Mouse (Mus musculus): ENCODE results near the gene Etnk1. TPM values are rescaled to one million over a fixed set of nuclear protein-coding genes. Genes with fewer than 3 reads are reported as not detected.

Gene Etnk1
- polyA plus RNA-seq, 1 experiment from 2014 or later, result 20.0 TPM

- Histone ChIP-seq H3K9me3 (ENCODE audit: control insufficient read depth, low read length) (no peaks in the 10 kb centered on the region), H3K4me3 (ENCODE audit: low read depth, low read length) (no peak overlapping the region), H3K27ac (ENCODE audit: low read depth, low read length) (no peak overlapping the region), H3K4me2 (no peak overlapping the region), H3K9ac (ENCODE audit: low read depth, low read length) (no peak overlapping the region), H3K36me3 (ENCODE audit: control insufficient read depth, insufficient read depth, low read length) (no peaks in the 10 kb centered on the region), H3K27me3 (replicated peaks; ENCODE audit: control insufficient read depth, insufficient read depth, low read length) (no peaks in the 10 kb centered on the region), H3K4me1 (replicated peaks; ENCODE audit: control insufficient read depth, insufficient read depth, low read length) (peaks cover 4% of the 10 kb centered on the region; the same call in 1 of the 2 replicates)
- WGBS, result 63% methylated on average over 2 of the region's 2 CpGs
- DNase-seq (ENCODE audit: low spot score) (no peak), ATAC-seq (replicated peaks; ENCODE audit: low FRiP score) (no peak)
Observed at GRCm38 (mm10) chr6:143153160-143153559, 13.9 kb upstream of the Etnk1 start.

- Histone ChIP-seq H3K9ac (ENCODE audit: low read depth, low read length) (no peak overlapping the region), H3K36me3 (ENCODE audit: control insufficient read depth, insufficient read depth, low read length) (no peaks in the 10 kb centered on the region), H3K27me3 (replicated peaks; ENCODE audit: control insufficient read depth, insufficient read depth, low read length) (no peaks in the 10 kb centered on the region), H3K4me2 (no peak overlapping the region), H3K9me3 (ENCODE audit: control insufficient read depth, low read length) (no peaks in the 10 kb centered on the region), H3K4me3 (ENCODE audit: low read depth, low read length) (no peak overlapping the region), H3K4me1 (replicated peaks; ENCODE audit: control insufficient read depth, insufficient read depth, low read length) (peaks cover 3% of the 10 kb centered on the region; the same call in 1 of the 2 replicates), H3K27ac (ENCODE audit: low read depth, low read length) (no peak overlapping the region)
- 73% methylated on average over 10 of the region's 10 CpGs for WGBS
- DNase-seq (ENCODE audit: low spot score) (no peak), ATAC-seq (replicated peaks; ENCODE audit: low FRiP score) (no peak)
Observed at GRCm38 (mm10) chr6:143153751-143154494, 13.1 kb upstream of the Etnk1 start.

- WGBS, result 83% methylated on average over 13 of the region's 13 CpGs
- no peak for DNase-seq (ENCODE audit: low spot score)
- no peak overlapping the region for H3K4me2 ChIP-seq
- H3K27ac ChIP-seq (ENCODE audit: low read depth, low read length), result no peak overlapping the region
- no peak overlapping the region for H3K4me3 ChIP-seq (ENCODE audit: low read depth, low read length)
- no peak overlapping the region for H3K9ac ChIP-seq (ENCODE audit: low read depth, low read length)
- H3K27me3 ChIP-seq (replicated peaks; ENCODE audit: control insufficient read depth, insufficient read depth, low read length), result no peaks in the 10 kb centered on the region
- H3K4me1 ChIP-seq (replicated peaks; ENCODE audit: control insufficient read depth, insufficient read depth, low read length), result peaks cover 2% of the 10 kb centered on the region; the same call in 1 of the 2 replicates
- H3K9me3 ChIP-seq (ENCODE audit: control insufficient read depth, low read length), result no peaks in the 10 kb centered on the region
- ATAC-seq (replicated peaks; ENCODE audit: low FRiP score), result no peak
- H3K36me3 ChIP-seq (ENCODE audit: control insufficient read depth, insufficient read depth, low read length), result no peaks in the 10 kb centered on the region
Observed at GRCm38 (mm10) chr6:143154885-143155284, 12.1 kb upstream of the Etnk1 start.

- no peak overlapping the region for H3K4me3 ChIP-seq (ENCODE audit: low read depth, low read length)
- H3K4me2 ChIP-seq, result no peak overlapping the region
- H3K36me3 ChIP-seq (ENCODE audit: control insufficient read depth, insufficient read depth, low read length), result no peaks in the 10 kb centered on the region
- ATAC-seq (replicated peaks; ENCODE audit: low FRiP score) (no peak), DNase-seq (ENCODE audit: low spot score) (no peak)
- H3K9me3 ChIP-seq (ENCODE audit: control insufficient read depth, low read length), result no peaks in the 10 kb centered on the region
- H3K27me3 ChIP-seq (replicated peaks; ENCODE audit: control insufficient read depth, insufficient read depth, low read length), result no peaks in the 10 kb centered on the region
- no peak overlapping the region for H3K9ac ChIP-seq (ENCODE audit: low read depth, low read length)
- H3K27ac ChIP-seq (ENCODE audit: low read depth, low read length), result no peak overlapping the region
- 71% methylated on average over 1 of the region's 1 CpGs for WGBS
- no peaks in the 10 kb centered on the region; the same call in 1 of the 2 replicates for H3K4me1 ChIP-seq (replicated peaks; ENCODE audit: control insufficient read depth, insufficient read depth, low read length)
Observed at GRCm38 (mm10) chr6:143155996-143156395, 11.0 kb upstream of the Etnk1 start.

GRCm38 (mm10) chr6:143156684-143157083, 10.3 kb upstream of the Etnk1 start:
- DNase-seq (ENCODE audit: low spot score), result no peak
- Histone ChIP-seq H3K36me3 (ENCODE audit: control insufficient read depth, insufficient read depth, low read length) (no peaks in the 10 kb centered on the region), H3K9ac (ENCODE audit: low read depth, low read length) (no peak overlapping the region), H3K4me3 (ENCODE audit: low read depth, low read length) (no peak overlapping the region), H3K9me3 (ENCODE audit: control insufficient read depth, low read length) (no peaks in the 10 kb centered on the region), H3K4me2 (no peak overlapping the region), H3K27ac (ENCODE audit: low read depth, low read length) (no peak overlapping the region), H3K27me3 (replicated peaks; ENCODE audit: control insufficient read depth, insufficient read depth, low read length) (no peaks in the 10 kb centered on the region), H3K4me1 (replicated peaks; ENCODE audit: control insufficient read depth, insufficient read depth, low read length) (no peaks in the 10 kb centered on the region; the same call in 1 of the 2 replicates)
- no peak for ATAC-seq (replicated peaks; ENCODE audit: low FRiP score)
- WGBS, result 70% methylated on average over 7 of the region's 7 CpGs

GRCm38 (mm10) chr6:143157401-143157800, 9.6 kb upstream of the Etnk1 start:
- ATAC-seq (replicated peaks; ENCODE audit: low FRiP score) (no peak), DNase-seq (ENCODE audit: low spot score) (no peak)
- Histone ChIP-seq H3K4me2 (no peak overlapping the region), H3K4me3 (ENCODE audit: low read depth, low read length) (no peak overlapping the region), H3K36me3 (ENCODE audit: control insufficient read depth, insufficient read depth, low read length) (no peaks in the 10 kb centered on the region), H3K9ac (ENCODE audit: low read depth, low read length) (no peak overlapping the region), H3K27me3 (replicated peaks; ENCODE audit: control insufficient read depth, insufficient read depth, low read length) (no peaks in the 10 kb centered on the region), H3K4me1 (replicated peaks; ENCODE audit: control insufficient read depth, insufficient read depth, low read length) (no peaks in the 10 kb centered on the region; the same call in 1 of the 2 replicates), H3K9me3 (ENCODE audit: control insufficient read depth, low read length) (no peaks in the 10 kb centered on the region), H3K27ac (ENCODE audit: low read depth, low read length) (no peak overlapping the region)
- WGBS, result 77% methylated on average over 8 of the region's 8 CpGs

- 89% methylated on average over 6 of the region's 6 CpGs for WGBS
- DNase-seq (ENCODE audit: low spot score), result no peak
- Histone ChIP-seq H3K4me1 (replicated peaks; ENCODE audit: control insufficient read depth, insufficient read depth, low read length) (no peaks in the 10 kb centered on the region; the same call in none of the 2 replicates), H3K9me3 (ENCODE audit: control insufficient read depth, low read length) (no peaks in the 10 kb centered on the region), H3K36me3 (ENCODE audit: control insufficient read depth, insufficient read depth, low read length) (no peaks in the 10 kb centered on the region), H3K9ac (ENCODE audit: low read depth, low read length) (no peak overlapping the region), H3K27ac (ENCODE audit: low read depth, low read length) (no peak overlapping the region), H3K4me3 (ENCODE audit: low read depth, low read length) (no peak overlapping the region), H3K4me2 (no peak overlapping the region), H3K27me3 (replicated peaks; ENCODE audit: control insufficient read depth, insufficient read depth, low read length) (no peaks in the 10 kb centered on the region)
- no peak for ATAC-seq (replicated peaks; ENCODE audit: low FRiP score)
Observed at GRCm38 (mm10) chr6:143160572-143161231, 6.3 kb upstream of the Etnk1 start.

- H3K4me3 ChIP-seq (ENCODE audit: low read depth, low read length), result no peak overlapping the region
Observed at GRCm38 (mm10) chr6:143162161-143162877, 4.7 kb upstream of the Etnk1 start.

More at GRCm38 (mm10) chr6:143162161-143162877, 4.7 kb upstream of the Etnk1 start:
- Histone ChIP-seq H3K36me3 (ENCODE audit: control insufficient read depth, insufficient read depth, low read length) (no peaks in the 10 kb centered on the region), H3K27ac (ENCODE audit: low read depth, low read length) (no peak overlapping the region), H3K9me3 (ENCODE audit: control insufficient read depth, low read length) (no peaks in the 10 kb centered on the region), H3K4me1 (replicated peaks; ENCODE audit: control insufficient read depth, insufficient read depth, low read length) (peaks cover 3% of the 10 kb centered on the region), H3K27me3 (replicated peaks; ENCODE audit: control insufficient read depth, insufficient read depth, low read length) (no peaks in the 10 kb centered on the region), H3K9ac (ENCODE audit: low read depth, low read length) (no peak overlapping the region), H3K4me2 (no peak overlapping the region)
- no peak for ATAC-seq (replicated peaks; ENCODE audit: low FRiP score)
- no peak for DNase-seq (ENCODE audit: low spot score)
- WGBS, result 54% methylated on average over 11 of the region's 12 CpGs

All from liver, embryonic 11.5 days (tissue).